Mouse (Mus musculus): ENCODE measurements at regions not wholly inside any gene's neighbourhood (a gene's known extent, or its start where the extent isn't known, plus 50 kb on each side); places are given as distances from the start of the nearest gene placed in this dataset.

DNA sequence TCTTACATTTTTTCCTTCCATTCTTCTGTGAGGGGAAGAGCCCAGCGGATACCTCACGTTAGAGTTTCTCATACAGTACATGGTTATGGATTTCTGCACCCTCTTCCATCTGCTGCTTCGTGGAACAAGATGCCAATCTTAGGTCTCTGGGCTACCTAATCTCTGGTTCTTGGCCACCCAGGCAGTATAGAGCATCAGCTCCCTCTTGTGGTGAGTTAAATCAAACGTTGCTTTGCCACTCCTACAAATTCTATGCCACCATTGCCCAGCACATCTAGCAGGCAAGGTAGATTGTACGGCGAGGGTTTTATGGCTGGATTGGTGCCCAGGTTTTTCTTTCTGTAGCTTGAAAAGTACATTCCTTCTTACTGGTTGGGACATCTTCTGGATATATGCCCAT, 889.7 kb upstream of the Slc10a2 start:
- peak in 1 of 2 experiments; percentile 7 for DNase-seq

GRCm38 (mm10) chr8:5965403-5966015, 860.4 kb upstream of the Slc10a2 start:
- DNase-seq: no peak

- DNase-seq: no peak
These were observed 859.1 kb upstream of the Slc10a2 start for GRCm38 (mm10) chr8:5964299-5964698.

DNA sequence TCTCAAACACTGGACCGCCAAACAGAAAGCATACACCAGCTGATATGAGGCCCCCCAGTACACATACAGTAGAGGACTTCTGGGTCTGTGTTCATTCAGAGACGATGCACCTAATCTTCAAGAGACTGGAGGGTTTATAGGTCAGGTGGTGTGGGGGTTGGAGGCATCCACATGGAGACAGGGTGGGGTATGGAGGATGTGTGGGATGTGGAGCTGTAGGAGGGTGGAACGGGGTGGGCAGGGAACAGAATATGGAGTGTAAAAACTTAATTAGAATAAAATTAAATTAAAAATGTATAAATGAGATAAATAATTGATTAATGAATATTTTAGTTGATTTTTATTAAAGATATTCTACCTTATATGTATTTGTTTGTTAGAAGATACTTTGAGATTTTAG, 832.9 kb upstream of the Slc10a2 start:
- DNase-seq: no peak

- peak in 1 of 2 experiments; percentile 3 for DNase-seq
These were observed 813.0 kb upstream of the Slc10a2 start for GRCm38 (mm10) chr8:5918136-5918535.

Data from cerebellum, postnatal 25 days (tissue).